Mouse (Mus musculus) gastrocnemius, adult 2 months (tissue): ENCODE results near the gene Rap1gap2. TPM values are rescaled to one million over a fixed set of nuclear protein-coding genes. Genes with fewer than 3 reads are reported as not detected.

Experiments used
- DNase-seq: peaks from one replicate; pipeline ENCODE4 v3.0.0; 2022
- H3K27ac ChIP-seq: fragments of 200-600 bp; 2 replicates; pipeline ENCODE4 v1.8.1; 2022; ENCODE audit warnings: mild to moderate bottlenecking
- H3K4me3 ChIP-seq: fragments of 200-600 bp; 2 replicates; pipeline ENCODE4 v1.8.1; 2022; ENCODE audit warnings: mild to moderate bottlenecking, moderate library complexity
- CTCF ChIP-seq: fragments of 200-600 bp; IDR thresholded peaks from 2 replicates; pipeline ENCODE4 v1.8.1; 2022; ENCODE audit warnings: antibody characterized with exemption, mild to moderate bottlenecking, moderate library complexity
- intact Hi-C: fragments of 180-260 bp; cut with DNase I; formaldehyde crosslinking; loops from one replicate; pipeline ENCODE4 v1.15.1; 2025
- total RNA-seq, 2 experiments: library from RNA; stranded (reverse); gene quantifications; 2 replicates each; pipeline ENCODE4 v1.2.3; 2021

The Rap1gap2 gene
- total RNA-seq, 2 experiments from 2014 or later, result 6.1 to 7.0 TPM

GRCm38 (mm10) chr11:74440112-74440511 is 170.6 kb downstream of the Rap1gap2 start:
- TF ChIP-seq CTCF, result no peak

DNA sequence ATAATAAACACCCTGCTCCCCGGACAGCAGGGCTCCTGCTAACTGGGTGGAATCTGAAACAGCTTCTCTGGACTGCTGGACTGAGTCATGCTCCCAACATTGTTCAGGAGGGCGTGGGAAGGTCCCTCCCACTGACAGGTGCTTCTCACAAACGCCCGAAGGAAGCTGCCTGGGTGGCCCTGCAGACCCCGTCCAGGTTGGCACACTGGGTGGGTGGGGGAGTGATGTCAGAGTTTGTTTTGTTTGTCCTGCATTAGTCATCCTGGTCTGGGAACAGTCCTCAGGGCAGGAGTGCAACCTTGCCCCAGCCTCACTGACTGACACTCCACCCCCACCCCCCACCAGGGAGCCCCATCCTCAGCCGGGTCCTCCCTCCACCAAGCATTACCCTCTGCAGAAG is 171.5 kb downstream of the Rap1gap2 start:
- DNase-seq, result no peak
- Histone ChIP-seq H3K4me3 (no peak overlapping the region), H3K27ac (no peak overlapping the region)
- TF ChIP-seq CTCF, result no peak
- intact Hi-C loops, result no loop called here

More at GRCm38 (mm10) chr11:74440112-74440511, 170.6 kb downstream of the Rap1gap2 start:
- intact Hi-C loops, result no loop called here
- no peak overlapping the region for H3K27ac ChIP-seq
- DNase-seq, result no peak
- no peak overlapping the region for H3K4me3 ChIP-seq

- no peak for DNase-seq
Observed at GRCm38 (mm10) chr11:74438249-74438648, 172.5 kb downstream of the Rap1gap2 start.

GRCm38 (mm10) chr11:74435366-74435765 is 175.3 kb downstream of the Rap1gap2 start:
- intact Hi-C loops, result no loop called here
- no peak for TF ChIP-seq CTCF
- H3K27ac ChIP-seq, result no peak overlapping the region
- H3K4me3 ChIP-seq, result no peak overlapping the region
- DNase-seq, result no peak

More at GRCm38 (mm10) chr11:74438249-74438648, 172.5 kb downstream of the Rap1gap2 start:
- no peak overlapping the region for H3K27ac ChIP-seq
- H3K4me3 ChIP-seq, result no peak overlapping the region
- TF ChIP-seq CTCF, result no peak
- intact Hi-C loops, result no loop called here

GRCm38 (mm10) chr11:74433000-74433399 is 177.7 kb downstream of the Rap1gap2 start:
- intact Hi-C loops, result no loop called here
- no peak for TF ChIP-seq CTCF
- peak; percentile 50 for DNase-seq
- Histone ChIP-seq H3K27ac (peak overlapping the region; percentile 31), H3K4me3 (no peak overlapping the region)

GRCm38 (mm10) chr11:74429798-74430529 is 180.8 kb downstream of the Rap1gap2 start:
- no peak for DNase-seq
- H3K4me3 ChIP-seq, result no peak overlapping the region
- no peak for TF ChIP-seq CTCF
- intact Hi-C loops, result no loop called here
- H3K27ac ChIP-seq, result no peak overlapping the region

- no peak for TF ChIP-seq CTCF
- Histone ChIP-seq H3K27ac (no peak overlapping the region), H3K4me3 (no peak overlapping the region)
- DNase-seq, result no peak
- intact Hi-C loops, result no loop called here
Observed at GRCm38 (mm10) chr11:74426306-74426705, 184.4 kb downstream of the Rap1gap2 start.

GRCm38 (mm10) chr11:74422019-74422418 is 188.7 kb downstream of the Rap1gap2 start:
- TF ChIP-seq CTCF, result no peak
- H3K27ac ChIP-seq, result no peak overlapping the region
- DNase-seq, result no peak
- intact Hi-C loops, result no loop called here
- H3K4me3 ChIP-seq, result no peak overlapping the region

GRCm38 (mm10) chr11:74421151-74421550 is 189.6 kb downstream of the Rap1gap2 start:
- TF ChIP-seq CTCF, result no peak
- no peak overlapping the region for H3K27ac ChIP-seq
- intact Hi-C loops, result no loop called here
- no peak overlapping the region for H3K4me3 ChIP-seq
- no peak for DNase-seq

DNA sequence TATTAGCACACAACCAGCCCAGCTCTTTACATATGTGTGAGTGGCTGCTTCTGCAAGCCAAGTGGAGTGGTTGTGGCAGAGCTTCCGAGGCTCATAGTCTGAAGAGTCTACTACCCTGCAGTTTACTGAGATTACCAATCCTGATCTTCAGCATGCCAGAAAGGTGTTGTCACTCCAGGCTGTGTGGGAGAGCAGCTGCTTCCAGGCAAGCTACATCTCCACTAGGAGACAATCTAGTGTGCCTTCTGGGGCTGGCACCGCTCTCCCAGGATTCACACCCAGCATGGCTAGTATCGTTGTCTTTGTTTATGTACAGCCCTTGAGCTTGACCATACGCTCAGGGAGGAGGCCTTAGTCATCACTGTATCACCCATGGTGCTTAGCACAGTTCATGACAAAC is 191.1 kb downstream of the Rap1gap2 start:
- no peak for DNase-seq
- intact Hi-C loops, result no loop called here
- TF ChIP-seq CTCF, result no peak
- no peak overlapping the region for H3K27ac ChIP-seq
- H3K4me3 ChIP-seq, result no peak overlapping the region

DNA sequence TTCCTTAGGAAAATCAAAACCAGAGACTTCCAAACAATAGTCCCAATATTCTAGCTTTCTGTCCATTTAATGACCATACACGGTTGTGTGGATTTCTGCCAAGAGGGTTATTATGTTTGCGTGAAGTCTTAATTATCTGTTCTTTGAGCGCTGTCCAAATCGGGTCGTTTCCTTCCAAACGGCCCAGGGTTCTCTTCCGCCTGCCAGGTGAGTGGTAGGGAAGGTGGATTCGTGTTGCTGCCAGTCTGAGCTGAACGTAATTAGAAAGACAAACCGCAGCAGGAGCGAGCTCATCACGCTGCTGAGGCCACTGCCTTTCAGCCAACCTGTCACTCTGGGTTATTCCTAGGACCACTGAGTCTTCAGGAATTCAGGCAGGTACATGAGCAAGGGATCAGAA is 195.0 kb downstream of the Rap1gap2 start:
- DNase-seq, result no peak
- Histone ChIP-seq H3K27ac (no peak overlapping the region), H3K4me3 (no peak overlapping the region)
- no peak for TF ChIP-seq CTCF
- intact Hi-C loops, result no loop called here

DNA sequence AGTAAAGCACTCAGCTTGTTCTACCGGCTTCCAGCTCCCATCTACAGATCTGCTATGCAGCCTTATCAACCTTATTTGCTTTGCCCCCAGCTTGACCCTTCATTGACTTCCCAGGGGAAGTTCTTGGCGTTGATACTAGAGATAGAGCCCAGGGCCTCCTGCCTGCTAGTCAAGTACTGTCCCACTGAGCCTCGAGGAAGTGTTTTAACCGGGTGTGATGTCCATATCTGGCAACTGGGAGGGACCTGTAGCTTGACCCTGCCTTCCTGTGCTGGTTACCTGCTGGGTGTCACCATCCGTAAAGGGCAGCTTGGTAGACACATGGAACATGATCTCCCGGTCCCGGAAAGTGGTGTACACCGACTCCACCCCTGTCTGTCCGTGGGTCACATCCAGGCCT is 196.6 kb downstream of the Rap1gap2 start:
- Histone ChIP-seq H3K27ac (no peak overlapping the region), H3K4me3 (no peak overlapping the region)
- TF ChIP-seq CTCF, result no peak
- no peak for DNase-seq
- intact Hi-C loops, result no loop called here

GRCm38 (mm10) chr11:74413449-74413972 is 197.2 kb downstream of the Rap1gap2 start:
- no peak for DNase-seq
- TF ChIP-seq CTCF, result no peak
- intact Hi-C loops, result no loop called here
- no peak overlapping the region for H3K4me3 ChIP-seq
- no peak overlapping the region for H3K27ac ChIP-seq

DNA sequence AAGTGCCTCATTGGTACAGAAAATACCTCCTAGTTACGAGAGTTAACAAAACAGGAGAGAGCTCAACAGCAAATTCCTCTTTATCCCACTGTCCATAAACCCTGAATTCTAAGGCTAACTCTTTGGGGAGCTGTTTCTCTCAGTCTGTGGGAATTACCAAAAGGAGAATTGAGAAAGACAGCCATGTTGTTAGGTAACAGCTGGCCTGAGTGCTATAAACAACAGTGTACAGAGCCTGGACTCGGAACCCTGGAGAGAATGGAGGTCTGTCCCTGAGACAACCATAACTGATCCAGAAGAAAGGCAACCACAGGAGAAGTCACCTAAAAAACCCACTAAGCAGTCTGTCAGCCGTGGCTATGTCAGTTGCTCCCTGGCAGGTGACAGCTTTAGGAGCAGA is 198.3 kb downstream of the Rap1gap2 start:
- Histone ChIP-seq H3K4me3 (no peak overlapping the region), H3K27ac (peak overlapping the region; percentile 0; the same call in 1 of the 2 replicates)
- TF ChIP-seq CTCF, result no peak
- no peak for DNase-seq
- intact Hi-C loops, result no loop called here
